Mouse (Mus musculus): ENCODE measurements around the gene Hsd17b11. TPM values are rescaled to one million over a fixed set of nuclear protein-coding genes. Genes with fewer than 3 reads are reported as not detected.

Hsd17b11 gene
- total RNA-seq, 1 experiment = 45.6 TPM

- H3K27ac ChIP-seq (ENCODE audit: insufficient read depth, low read depth, low read length, poor library complexity, severe bottlenecking) = no peak overlapping the region
- TF ChIP-seq HCFC1 (IDR thresholded peaks at IDR 0.05; ENCODE audit: borderline replicate concordance, insufficient read depth, low read length) (no peak), ZC3H11A (IDR thresholded peaks at IDR 0.05; ENCODE audit: borderline replicate concordance, low read depth, low read length) (no peak), MAFK (IDR thresholded peaks at IDR 0.05; ENCODE audit: insufficient read depth, low read depth, low read length) (no peak), ZNF384 (IDR thresholded peaks at IDR 0.05; ENCODE audit: low read depth, low read length) (no peak), CHD2 (IDR thresholded peaks at IDR 0.05; ENCODE audit: low read depth, low read length) (no peak)
- H3K4me3 ChIP-seq (ENCODE audit: insufficient read depth in 1 of 2, low read depth in 1 of 2, low read length in 2 of 2, poor library complexity in 1 of 2, severe bottlenecking in 1 of 2) = no peak overlapping the region
- peaks cover 47% of the 10 kb centered on the region for H3K36me3 ChIP-seq (ENCODE audit: control insufficient read depth, insufficient read depth, low read length, poor library complexity, severe bottlenecking)
- H3K9me3 ChIP-seq (ENCODE audit: control insufficient read depth, insufficient read depth, low read depth, low read length) = peaks cover 4% of the 10 kb centered on the region; the same call in 1 of the 2 replicates
- H3K4me1 ChIP-seq (ENCODE audit: control insufficient read depth in 2 of 2, insufficient read depth in 2 of 2, low read length in 2 of 2, poor library complexity in 1 of 2) = no peaks in the 10 kb centered on the region
- no peak for DNase-seq (ENCODE audit: low read depth, low spot score)
- in situ Hi-C loops (cut with MboI; ENCODE audit: low sequenced_read_pairs in 2 of 2, unreplicated experiment in 2 of 2) = no loop called here
- no peak overlapping the region for H3K9ac ChIP-seq (ENCODE audit: insufficient read depth, low read depth, low read length, poor library complexity, severe bottlenecking)
These were observed 40.4 kb upstream of the Hsd17b11 start for GRCm38 (mm10) chr5:104061936-104062772.

- H3K36me3 ChIP-seq (ENCODE audit: control insufficient read depth, insufficient read depth, low read length, poor library complexity, severe bottlenecking) = peaks cover 49% of the 10 kb centered on the region
- H3K4me1 ChIP-seq (ENCODE audit: control insufficient read depth in 2 of 2, insufficient read depth in 2 of 2, low read length in 2 of 2, poor library complexity in 1 of 2) = no peaks in the 10 kb centered on the region
- no peak for TF ChIP-seq MAFK (IDR thresholded peaks at IDR 0.05; ENCODE audit: insufficient read depth, low read depth, low read length)
- no peak for TF ChIP-seq CHD2 (IDR thresholded peaks at IDR 0.05; ENCODE audit: low read depth, low read length)
- no peak for TF ChIP-seq HCFC1 (IDR thresholded peaks at IDR 0.05; ENCODE audit: borderline replicate concordance, insufficient read depth, low read length)
- TF ChIP-seq ZNF384 (IDR thresholded peaks at IDR 0.05; ENCODE audit: low read depth, low read length) = no peak
- TF ChIP-seq ZC3H11A (IDR thresholded peaks at IDR 0.05; ENCODE audit: borderline replicate concordance, low read depth, low read length) = no peak
- in situ Hi-C loops (cut with MboI; ENCODE audit: low sequenced_read_pairs in 2 of 2, unreplicated experiment in 2 of 2) = no loop called here
- H3K9me3 ChIP-seq (ENCODE audit: control insufficient read depth, insufficient read depth, low read depth, low read length) = peaks cover 4% of the 10 kb centered on the region; the same call in 1 of the 2 replicates
- no peak overlapping the region for H3K27ac ChIP-seq (ENCODE audit: insufficient read depth, low read depth, low read length, poor library complexity, severe bottlenecking)
- no peak overlapping the region for H3K9ac ChIP-seq (ENCODE audit: insufficient read depth, low read depth, low read length, poor library complexity, severe bottlenecking)
- DNase-seq (ENCODE audit: low read depth, low spot score) = no peak
- H3K4me3 ChIP-seq (ENCODE audit: insufficient read depth in 1 of 2, low read depth in 1 of 2, low read length in 2 of 2, poor library complexity in 1 of 2, severe bottlenecking in 1 of 2) = no peak overlapping the region
These were observed 38.7 kb upstream of the Hsd17b11 start for GRCm38 (mm10) chr5:104060429-104060828.

GRCm38 (mm10) chr5:104059628-104060027, 37.9 kb upstream of the Hsd17b11 start:
- no peak overlapping the region for H3K9ac ChIP-seq (ENCODE audit: insufficient read depth, low read depth, low read length, poor library complexity, severe bottlenecking)
- peaks cover 49% of the 10 kb centered on the region for H3K36me3 ChIP-seq (ENCODE audit: control insufficient read depth, insufficient read depth, low read length, poor library complexity, severe bottlenecking)
- in situ Hi-C loops (cut with MboI; ENCODE audit: low sequenced_read_pairs in 2 of 2, unreplicated experiment in 2 of 2) = no loop called here
- no peak for DNase-seq (ENCODE audit: low read depth, low spot score)
- no peaks in the 10 kb centered on the region for H3K4me1 ChIP-seq (ENCODE audit: control insufficient read depth in 2 of 2, insufficient read depth in 2 of 2, low read length in 2 of 2, poor library complexity in 1 of 2)
- H3K9me3 ChIP-seq (ENCODE audit: control insufficient read depth, insufficient read depth, low read depth, low read length) = peaks cover 4% of the 10 kb centered on the region; the same call in 1 of the 2 replicates
- no peak overlapping the region for H3K4me3 ChIP-seq (ENCODE audit: insufficient read depth in 1 of 2, low read depth in 1 of 2, low read length in 2 of 2, poor library complexity in 1 of 2, severe bottlenecking in 1 of 2)
- H3K27ac ChIP-seq (ENCODE audit: insufficient read depth, low read depth, low read length, poor library complexity, severe bottlenecking) = no peak overlapping the region
- TF ChIP-seq MAFK (IDR thresholded peaks at IDR 0.05; ENCODE audit: insufficient read depth, low read depth, low read length) = no peak
- no peak for TF ChIP-seq HCFC1 (IDR thresholded peaks at IDR 0.05; ENCODE audit: borderline replicate concordance, insufficient read depth, low read length)
- TF ChIP-seq ZC3H11A (IDR thresholded peaks at IDR 0.05; ENCODE audit: borderline replicate concordance, low read depth, low read length) = no peak
- no peak for TF ChIP-seq ZNF384 (IDR thresholded peaks at IDR 0.05; ENCODE audit: low read depth, low read length)
- TF ChIP-seq CHD2 (IDR thresholded peaks at IDR 0.05; ENCODE audit: low read depth, low read length) = no peak

- in situ Hi-C loops (cut with MboI; ENCODE audit: low sequenced_read_pairs in 2 of 2, unreplicated experiment in 2 of 2) = no loop called here
- H3K9me3 ChIP-seq (ENCODE audit: control insufficient read depth, insufficient read depth, low read depth, low read length) = peaks cover 3% of the 10 kb centered on the region; the same call in 1 of the 2 replicates
- H3K4me1 ChIP-seq (ENCODE audit: control insufficient read depth in 2 of 2, insufficient read depth in 2 of 2, low read length in 2 of 2, poor library complexity in 1 of 2) = no peaks in the 10 kb centered on the region
- TF ChIP-seq CHD2 (IDR thresholded peaks at IDR 0.05; ENCODE audit: low read depth, low read length) (no peak), ZNF384 (IDR thresholded peaks at IDR 0.05; ENCODE audit: low read depth, low read length) (no peak), ZC3H11A (IDR thresholded peaks at IDR 0.05; ENCODE audit: borderline replicate concordance, low read depth, low read length) (no peak), MAFK (IDR thresholded peaks at IDR 0.05; ENCODE audit: insufficient read depth, low read depth, low read length) (no peak), HCFC1 (IDR thresholded peaks at IDR 0.05; ENCODE audit: borderline replicate concordance, insufficient read depth, low read length) (no peak)
- no peak for DNase-seq (ENCODE audit: low read depth, low spot score)
- no peak overlapping the region for H3K27ac ChIP-seq (ENCODE audit: insufficient read depth, low read depth, low read length, poor library complexity, severe bottlenecking)
- H3K4me3 ChIP-seq (ENCODE audit: insufficient read depth in 1 of 2, low read depth in 1 of 2, low read length in 2 of 2, poor library complexity in 1 of 2, severe bottlenecking in 1 of 2) = no peak overlapping the region
- peaks cover 41% of the 10 kb centered on the region for H3K36me3 ChIP-seq (ENCODE audit: control insufficient read depth, insufficient read depth, low read length, poor library complexity, severe bottlenecking)
- H3K9ac ChIP-seq (ENCODE audit: insufficient read depth, low read depth, low read length, poor library complexity, severe bottlenecking) = no peak overlapping the region
These were observed 36.3 kb upstream of the Hsd17b11 start for GRCm38 (mm10) chr5:104058021-104058420.

All from ES-E14 (cell line).